Mouse (Mus musculus) kidney, embryonic 14.5 days (tissue): ENCODE data around the gene Fancc. TPM values are rescaled to one million over a fixed set of nuclear protein-coding genes. Genes with fewer than 3 reads are reported as not detected.
"Not testable (repeated sequence)": the region's sequence is repeated elsewhere in the genome, so short reads cannot be mapped to it uniquely, and the experiment has no call there.

Experiments
- ATAC-seq: fragments of 200-750 bp; cut with Nextera tagmentation; 2 replicates; pipeline ENCODE4 v1.8.0; 2017; ENCODE audit warnings: moderate number of reproducible peaks, mild to moderate bottlenecking, moderate TSS enrichment, moderate library complexity; ENCODE audit not compliant: low FRiP score, low TSS enrichment
- H3K27ac ChIP-seq: fragments of 300-500 bp; sonication (generic); 2 replicates; pipeline ENCODE4 v1.5.1; 2014; ENCODE audit warnings: low read depth, mild to moderate bottlenecking, low read length, moderate library complexity, mixed read lengths
- H3K27me3 ChIP-seq: fragments of 300-500 bp; sonication (generic); 2 replicates; pipeline ENCODE4 v1.6.1; 2014; ENCODE audit warnings: mild to moderate bottlenecking, low read length; ENCODE audit not compliant: control insufficient read depth, insufficient read depth
- H3K36me3 ChIP-seq: fragments of 300-500 bp; sonication (generic); 2 replicates; pipeline ENCODE4 v1.6.1; 2014; ENCODE audit warnings: low read length, mixed read lengths; ENCODE audit not compliant: control insufficient read depth, insufficient read depth
- H3K4me1 ChIP-seq: fragments of 300-500 bp; sonication (generic); 2 replicates; pipeline ENCODE4 v1.6.1; 2014; ENCODE audit warnings: low read length, mixed read lengths; ENCODE audit not compliant: control insufficient read depth, insufficient read depth
- H3K4me2 ChIP-seq: fragments of 300-500 bp; sonication (generic); replicated peaks from 2 replicates; pipeline ENCODE4 v1.6.1; 2014; ENCODE audit warnings: low read depth, mild to moderate bottlenecking, low read length
- H3K4me3 ChIP-seq: fragments of 300-500 bp; sonication (generic); 2 replicates; pipeline ENCODE4 v1.5.1; 2014; ENCODE audit warnings: mild to moderate bottlenecking, low read length
- H3K9ac ChIP-seq: fragments of 300-500 bp; sonication (generic); 2 replicates; pipeline ENCODE4 v1.6.1; 2014; ENCODE audit warnings: low read depth, mild to moderate bottlenecking, low read length, moderate library complexity
- H3K9me3 ChIP-seq: fragments of 300-500 bp; sonication (generic); 2 replicates; pipeline ENCODE4 v1.6.1; 2016; ENCODE audit warnings: low read length; ENCODE audit not compliant: control insufficient read depth
- WGBS: fragments of 180-500 bp; shearing (Covaris S2); extraction: QIAGEN DNeasy Blood & Tissue Kit; methylation state at CpG from one replicate; pipeline ENCODE4 v1.1.7; 2014; 5-methylcytosine and 5-hydroxymethylcytosine counted together
- polyA plus RNA-seq: library from polyadenylated mRNA; unstranded; fragments of >200 nt; fragmentation: Nextera tagmentation; extraction: Ambion mirVana; gene quantifications from 2 replicates; pipeline ENCODE4 v1.2.1, GENCODE M21; 2014

Fancc gene
- polyA plus RNA-seq, 1 experiment from 2014 or later, result 24.5 TPM

- H3K9me3 ChIP-seq, result no peaks in the 10 kb centered on the region
- no peaks in the 10 kb centered on the region for H3K36me3 ChIP-seq
- WGBS, result 76% methylated on average over 4 of the region's 4 CpGs
- H3K4me2 ChIP-seq, result no peak overlapping the region
- no peaks in the 10 kb centered on the region for H3K27me3 ChIP-seq
- no peak for ATAC-seq
- H3K27ac ChIP-seq, result no peak overlapping the region
- no peak overlapping the region for H3K9ac ChIP-seq
- no peak overlapping the region for H3K4me3 ChIP-seq
- H3K4me1 ChIP-seq, result no peaks in the 10 kb centered on the region
Measured at GRCm38 (mm10) chr13:63359393-63359792, 137.7 kb downstream of the Fancc start.

GRCm38 (mm10) chr13:63356558-63356957, 140.5 kb downstream of the Fancc start:
- no peak overlapping the region for H3K9ac ChIP-seq
- no peaks in the 10 kb centered on the region for H3K36me3 ChIP-seq
- no peak for ATAC-seq
- H3K4me3 ChIP-seq, result no peak overlapping the region
- H3K27ac ChIP-seq, result no peak overlapping the region
- no peak overlapping the region for H3K4me2 ChIP-seq
- no peaks in the 10 kb centered on the region for H3K4me1 ChIP-seq
- WGBS, result 40% methylated on average over 3 of the region's 3 CpGs
- H3K9me3 ChIP-seq, result no peaks in the 10 kb centered on the region
- no peaks in the 10 kb centered on the region for H3K27me3 ChIP-seq

GRCm38 (mm10) chr13:63356101-63356500, 141.0 kb downstream of the Fancc start:
- Histone ChIP-seq H3K27ac (no peak overlapping the region), H3K36me3 (no peaks in the 10 kb centered on the region), H3K9ac (no peak overlapping the region), H3K4me1 (no peaks in the 10 kb centered on the region), H3K27me3 (no peaks in the 10 kb centered on the region), H3K4me2 (no peak overlapping the region), H3K4me3 (no peak overlapping the region), H3K9me3 (no peaks in the 10 kb centered on the region)
- WGBS, result 97% methylated on average over 4 of the region's 4 CpGs
- no peak for ATAC-seq

- not testable (repeated sequence) for ATAC-seq, H3K4me1 ChIP-seq
- WGBS, result 90% methylated on average over 4 of the region's 4 CpGs
Measured at GRCm38 (mm10) chr13:63353312-63353711, 143.8 kb downstream of the Fancc start.

DNA sequence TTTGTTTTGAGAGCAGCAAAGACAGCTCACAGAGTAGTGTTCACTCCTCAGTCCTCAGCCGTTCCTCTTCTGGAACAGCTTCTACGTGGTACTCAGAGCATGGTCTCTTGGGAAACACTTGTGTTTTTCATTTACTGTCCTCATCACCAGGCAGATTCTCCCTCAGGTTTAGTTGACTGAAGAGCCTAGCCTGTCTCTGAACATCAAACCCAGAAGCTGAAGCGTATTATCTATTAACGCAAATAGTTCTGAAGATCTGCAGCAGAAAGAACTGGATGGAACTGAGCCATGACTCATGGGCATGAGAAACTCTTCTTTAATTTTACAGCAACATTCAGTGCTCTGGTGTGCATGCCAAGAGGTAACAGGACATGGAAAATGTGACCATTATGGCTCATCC, 147.0 kb downstream of the Fancc start:
- H3K9me3 ChIP-seq, result no peaks in the 10 kb centered on the region
- no peak overlapping the region for H3K4me3 ChIP-seq
- H3K4me2 ChIP-seq, result no peak overlapping the region
- no peaks in the 10 kb centered on the region for H3K4me1 ChIP-seq
- no peaks in the 10 kb centered on the region for H3K27me3 ChIP-seq
- no peak overlapping the region for H3K27ac ChIP-seq
- H3K36me3 ChIP-seq, result no peaks in the 10 kb centered on the region
- WGBS, result 85% methylated on average over 4 of the region's 4 CpGs
- ATAC-seq, result no peak
- H3K9ac ChIP-seq, result no peak overlapping the region

More at GRCm38 (mm10) chr13:63353312-63353711, 143.8 kb downstream of the Fancc start:
- H3K9ac ChIP-seq, H3K36me3 ChIP-seq, H3K4me3 ChIP-seq, H3K27me3 ChIP-seq, H3K4me2 ChIP-seq, H3K9me3 ChIP-seq, H3K27ac ChIP-seq: not testable (repeated sequence)

DNA sequence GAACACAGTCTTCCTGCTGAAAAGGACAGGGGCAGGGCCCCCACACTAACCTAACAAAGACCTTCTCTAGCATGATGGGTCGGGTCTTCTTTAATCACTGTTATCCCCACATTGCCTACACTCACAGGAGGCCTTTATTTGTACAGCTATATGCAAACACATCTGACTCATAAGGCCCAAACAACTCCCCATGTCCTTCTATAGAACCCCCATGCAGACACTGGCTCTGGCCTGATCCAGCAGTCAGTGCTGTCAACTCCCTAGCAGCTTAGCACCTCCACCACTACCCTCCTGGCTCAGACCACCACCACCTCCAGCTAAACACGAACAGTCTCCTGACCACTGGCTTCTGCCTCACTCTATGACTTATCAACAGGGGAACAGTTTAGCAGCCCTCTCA, 149.4 kb downstream of the Fancc start:
- Histone ChIP-seq H3K36me3 (no peaks in the 10 kb centered on the region), H3K4me3 (no peak overlapping the region), H3K9ac (no peak overlapping the region), H3K4me2 (no peak overlapping the region), H3K9me3 (no peaks in the 10 kb centered on the region), H3K27ac (no peak overlapping the region), H3K27me3 (no peaks in the 10 kb centered on the region), H3K4me1 (no peaks in the 10 kb centered on the region)
- WGBS, result 88% methylated on average over 2 of the region's 2 CpGs
- no peak for ATAC-seq

DNA sequence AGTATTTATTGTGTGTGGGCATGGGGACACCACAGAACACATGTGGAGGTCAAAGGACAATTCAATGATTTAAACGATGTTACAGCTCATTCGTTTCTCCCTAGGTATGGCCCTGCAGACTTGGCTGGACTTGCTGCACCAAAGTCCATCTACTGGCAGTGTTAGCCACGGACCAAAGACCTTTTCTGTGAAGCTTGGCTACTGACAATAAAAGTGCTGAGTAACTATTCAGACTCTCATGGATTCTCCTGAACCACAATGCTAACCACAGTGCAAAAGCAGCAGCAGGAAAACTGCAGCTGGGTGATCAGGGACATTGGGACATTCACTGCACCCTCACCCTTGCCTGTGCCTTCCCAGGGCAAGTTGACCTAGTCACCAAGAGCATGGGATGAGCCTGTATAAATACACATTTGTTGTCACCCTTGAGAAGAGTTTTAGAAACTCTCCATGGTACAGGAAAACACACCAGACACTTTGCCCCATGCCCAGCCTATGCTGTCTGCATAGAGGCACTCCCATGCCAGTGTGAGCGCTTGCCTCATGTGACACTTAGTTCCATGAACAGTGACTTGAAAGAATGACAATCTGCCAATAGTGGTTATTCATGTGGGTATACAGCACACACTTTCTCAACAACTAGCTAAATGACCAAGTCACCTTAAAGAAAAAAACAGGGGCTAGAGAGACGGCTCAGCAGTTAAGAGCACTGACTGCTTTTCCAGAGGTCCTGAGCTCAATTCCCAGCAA, 151.4 kb downstream of the Fancc start:
- 74% methylated on average over 5 of the region's 5 CpGs for WGBS
- no peaks in the 10 kb centered on the region for H3K4me1 ChIP-seq
- no peaks in the 10 kb centered on the region for H3K9me3 ChIP-seq
- no peak overlapping the region for H3K27ac ChIP-seq
- no peak for ATAC-seq
- no peak overlapping the region for H3K4me2 ChIP-seq
- H3K27me3 ChIP-seq, result no peaks in the 10 kb centered on the region
- H3K36me3 ChIP-seq, result no peaks in the 10 kb centered on the region
- H3K9ac ChIP-seq, result no peak overlapping the region
- no peak overlapping the region for H3K4me3 ChIP-seq

GRCm38 (mm10) chr13:63344481-63344880, 152.6 kb downstream of the Fancc start:
- Histone ChIP-seq H3K9ac (no peak overlapping the region), H3K4me3 (no peak overlapping the region), H3K27me3 (no peaks in the 10 kb centered on the region), H3K36me3 (no peaks in the 10 kb centered on the region), H3K27ac (no peak overlapping the region), H3K9me3 (no peaks in the 10 kb centered on the region), H3K4me1 (no peaks in the 10 kb centered on the region), H3K4me2 (no peak overlapping the region)
- no peak for ATAC-seq
- 98% methylated on average over 3 of the region's 3 CpGs for WGBS

GRCm38 (mm10) chr13:63342781-63343180, 154.3 kb downstream of the Fancc start:
- no peak for ATAC-seq
- no peak overlapping the region for H3K27ac ChIP-seq
- no peaks in the 10 kb centered on the region for H3K27me3 ChIP-seq
- no peak overlapping the region for H3K4me3 ChIP-seq
- WGBS, result 76% methylated on average over 2 of the region's 2 CpGs
- peaks cover 5% of the 10 kb centered on the region; the same call in 1 of the 2 replicates for H3K4me1 ChIP-seq
- no peak overlapping the region for H3K9ac ChIP-seq
- H3K9me3 ChIP-seq, result no peaks in the 10 kb centered on the region
- no peak overlapping the region for H3K4me2 ChIP-seq
- H3K36me3 ChIP-seq, result no peaks in the 10 kb centered on the region
